Mouse (Mus musculus) embryonic facial prominence, embryonic 10.5 days (tissue): ENCODE results near the gene Jup. TPM values are rescaled to one million over a fixed set of nuclear protein-coding genes. Genes with fewer than 3 reads are reported as not detected.

Experiments
- DNase-seq: peaks from one replicate; pipeline ENCODE4 v3.0.0-alpha.2; 2017; ENCODE audit warnings: low spot score
- H3K27ac ChIP-seq: fragments of 300-500 bp; sonication (generic); replicated peaks from 2 replicates; pipeline ENCODE4 v1.5.1; 2016; ENCODE audit warnings: mild to moderate bottlenecking
- H3K27me3 ChIP-seq: fragments of 300-500 bp; sonication (generic); replicated peaks from 2 replicates; pipeline ENCODE4 v1.6.1; 2016; ENCODE audit warnings: low read depth, mild to moderate bottlenecking; ENCODE audit not compliant: poor library complexity, severe bottlenecking
- H3K36me3 ChIP-seq: fragments of 300-500 bp; sonication (generic); replicated peaks from 2 replicates; pipeline ENCODE4 v1.6.1; 2016; ENCODE audit warnings: mild to moderate bottlenecking, moderate library complexity
- H3K4me1 ChIP-seq: fragments of 300-500 bp; sonication (generic); 2 replicates; pipeline ENCODE4 v1.6.1; 2016
- H3K4me3 ChIP-seq: fragments of 300-500 bp; sonication (generic); 2 replicates; pipeline ENCODE4 v1.5.1; 2016; ENCODE audit warnings: mild to moderate bottlenecking, moderate library complexity
- H3K9me3 ChIP-seq: fragments of 300-500 bp; sonication (generic); 2 replicates; pipeline ENCODE4 v1.6.1; 2016; ENCODE audit warnings: mild to moderate bottlenecking
- WGBS: fragments of 180-500 bp; shearing (Covaris S2); methylation state at CpG from one replicate; pipeline ENCODE4 v1.1.7; 2016; 5-methylcytosine and 5-hydroxymethylcytosine counted together
- polyA plus RNA-seq: library from polyadenylated mRNA; unstranded; fragments of >200 nt; fragmentation: Nextera tagmentation; extraction: Ambion mirVana; gene quantifications from 2 replicates; pipeline ENCODE4 v1.2.1, GENCODE M21; 2016

Gene Jup
- polyA plus RNA-seq, result 45.8 and 52.6 TPM in 2 replicates

DNA sequence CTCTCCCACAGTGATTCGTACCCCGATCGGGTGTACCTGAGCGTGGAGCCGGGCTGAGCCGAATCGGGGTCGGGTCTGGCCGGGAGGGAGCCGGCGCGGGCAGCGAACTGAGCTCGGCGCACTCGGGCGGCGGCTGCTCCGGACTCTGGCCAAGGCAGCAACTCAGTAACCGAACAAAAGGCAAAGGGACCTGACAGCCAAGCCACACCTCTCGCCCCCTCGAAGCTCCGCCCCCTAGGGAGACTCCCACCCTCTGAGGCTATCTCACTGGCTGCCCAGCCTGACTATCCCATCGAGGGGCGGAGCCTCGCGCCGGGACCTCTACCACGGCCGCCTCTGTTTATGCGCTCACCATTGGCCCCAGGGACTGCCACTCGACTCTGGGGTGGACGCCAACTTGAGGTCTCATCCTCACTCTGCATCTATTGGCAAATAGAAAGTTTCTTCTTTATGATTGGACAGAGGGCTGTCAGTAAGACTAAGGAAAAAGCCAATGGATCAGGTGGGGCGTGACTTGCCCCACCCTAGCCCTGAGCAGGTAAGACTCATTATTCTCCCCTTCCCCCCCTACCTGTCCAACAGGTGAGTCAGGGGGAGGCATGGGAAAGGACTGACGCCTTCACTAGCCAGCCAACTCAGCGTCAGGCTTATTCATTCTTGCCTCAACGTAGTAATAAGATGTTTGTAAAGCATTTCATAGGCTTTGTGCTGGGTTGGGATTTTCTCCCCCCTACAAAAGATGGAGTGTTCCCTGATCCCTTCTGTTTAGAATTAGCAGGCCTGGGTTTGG is at the start of gene Jup:
TSS of gene Jup (minus strand) at position 164 of the 790 bp plus-strand sequence.
- peak; percentile 99 for DNase-seq
- Histone ChIP-seq H3K36me3 (no peaks in the 10 kb centered on the region), H3K4me3 (peak within 1 kb of the TSS; percentile 69), H3K4me1 (peaks cover 55% of the 10 kb centered on the region), H3K27me3 (peaks cover 29% of the 10 kb centered on the region), H3K9me3 (no peaks in the 10 kb centered on the region), H3K27ac (peak within 1 kb of the TSS; percentile 86)
- WGBS, result 1% methylated on average over 37 of the region's 37 CpGs

DNA sequence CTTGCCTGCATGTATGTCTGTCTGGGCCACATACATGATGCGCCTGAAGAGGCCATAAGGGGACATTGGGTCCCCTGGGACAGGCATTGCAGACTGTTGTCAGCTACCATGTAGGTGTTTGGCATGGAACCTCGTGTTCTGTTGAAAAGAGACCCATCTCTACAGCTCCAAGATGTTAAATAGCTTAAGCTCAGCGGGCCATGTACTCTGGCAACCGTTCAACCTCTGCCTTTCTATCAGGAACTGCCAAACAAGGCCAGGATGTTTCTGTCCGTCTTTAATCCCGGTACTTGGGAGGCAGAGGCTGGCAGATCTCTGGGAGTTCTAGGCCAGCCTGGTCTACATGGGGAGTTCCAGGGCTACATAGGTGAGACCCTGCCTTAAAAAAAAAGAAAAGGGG is 45.1 kb upstream of the Jup start:
- no peak overlapping the region for H3K27ac ChIP-seq
- 88% methylated on average over 6 of the region's 6 CpGs for WGBS
- no peak for DNase-seq

DNA sequence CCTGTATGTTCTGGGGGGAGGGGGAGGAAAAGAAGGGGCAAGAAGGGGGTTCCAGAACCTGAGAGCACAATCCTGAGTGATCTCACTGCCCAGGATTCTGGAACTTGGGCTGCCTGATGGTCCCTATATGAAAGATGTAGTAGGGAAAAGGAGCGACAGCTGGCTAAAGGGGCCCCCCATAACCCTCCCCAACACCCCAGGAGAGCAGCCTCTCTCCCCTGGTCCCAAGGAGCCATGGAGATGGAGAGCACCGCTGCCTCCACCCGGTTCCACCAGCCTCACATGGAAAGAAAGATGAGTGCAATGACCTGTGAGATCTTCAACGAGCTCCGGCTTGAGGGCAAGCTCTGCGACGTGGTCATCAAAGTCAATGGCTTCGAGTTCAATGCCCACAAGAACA is 44.2 kb upstream of the Jup start, which contains the start of the genes Nt5c3b and Klhl10:
TSS of gene Nt5c3b (minus strand) at position 12 of the 400 bp plus-strand sequence.
TSS of gene Klhl10 (plus strand) at position 121 of the 400 bp plus-strand sequence.
- Histone ChIP-seq H3K4me3 (peak within 1 kb of the TSS; percentile 79), H3K27me3 (no peaks in the 10 kb centered on the region), H3K36me3 (peaks cover 30% of the 10 kb centered on the region), H3K27ac (peak within 1 kb of the TSS; percentile 94), H3K4me1 (peaks cover 20% of the 10 kb centered on the region), H3K9me3 (no peaks in the 10 kb centered on the region)
- WGBS, result 88% methylated on average over 8 of the region's 8 CpGs
- DNase-seq, result no peak

More for the DNA sequence above, 45.1 kb upstream of the Jup start:
- peaks cover 20% of the 10 kb centered on the region for H3K4me1 ChIP-seq
- H3K27me3 ChIP-seq, result no peaks in the 10 kb centered on the region
- peaks cover 22% of the 10 kb centered on the region for H3K36me3 ChIP-seq
- no peaks in the 10 kb centered on the region for H3K9me3 ChIP-seq
- H3K4me3 ChIP-seq, result no peak overlapping the region

DNA sequence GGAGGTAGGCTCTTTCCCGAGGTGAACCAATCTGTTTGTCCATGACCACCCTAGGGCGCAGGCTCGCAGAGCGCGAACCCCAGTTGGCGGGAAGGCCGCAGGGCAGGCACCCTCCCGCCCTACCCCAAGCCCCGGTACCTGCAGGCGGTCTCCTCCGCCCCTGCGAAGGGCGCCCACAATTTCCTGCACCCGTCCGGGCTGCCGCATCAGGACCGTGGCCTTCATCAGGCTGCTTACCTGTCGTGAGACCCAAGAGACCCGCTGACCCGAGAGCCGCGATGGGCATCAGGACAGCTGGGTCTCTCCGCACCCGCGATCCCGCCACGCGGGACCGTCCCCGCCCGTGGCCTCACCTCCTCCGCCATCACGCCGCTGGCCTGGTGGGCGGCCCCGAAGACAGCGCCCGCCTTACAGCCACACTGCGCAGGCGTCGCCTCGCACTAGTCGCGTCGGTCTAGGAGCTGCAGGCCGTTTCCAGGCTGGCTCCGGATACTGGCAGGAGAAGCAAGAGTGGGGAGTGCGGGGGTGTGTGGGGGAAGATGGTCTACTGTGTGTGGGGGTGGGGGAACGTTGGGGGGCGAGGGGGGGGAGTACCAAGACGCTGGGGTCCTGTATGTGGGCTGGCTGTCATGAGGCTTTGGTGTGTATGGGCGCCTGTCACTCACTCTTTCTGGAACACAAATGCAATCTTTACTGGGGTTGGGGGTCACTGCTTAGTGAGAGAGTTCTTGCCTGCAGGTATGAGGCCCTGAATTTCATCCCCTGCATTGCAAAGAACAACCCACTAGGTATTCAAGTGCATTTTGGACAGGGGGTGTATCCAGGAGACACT is 43.3 kb upstream of the Jup start:
- WGBS, result 2% methylated on average over 52 of the region's 52 CpGs
- Histone ChIP-seq H3K36me3 (peaks cover 39% of the 10 kb centered on the region), H3K4me1 (peaks cover 24% of the 10 kb centered on the region), H3K27ac (peak overlapping the region; percentile 94), H3K4me3 (peak overlapping the region; percentile 79), H3K27me3 (no peaks in the 10 kb centered on the region), H3K9me3 (no peaks in the 10 kb centered on the region)
- DNase-seq, result peak; percentile 87

DNA sequence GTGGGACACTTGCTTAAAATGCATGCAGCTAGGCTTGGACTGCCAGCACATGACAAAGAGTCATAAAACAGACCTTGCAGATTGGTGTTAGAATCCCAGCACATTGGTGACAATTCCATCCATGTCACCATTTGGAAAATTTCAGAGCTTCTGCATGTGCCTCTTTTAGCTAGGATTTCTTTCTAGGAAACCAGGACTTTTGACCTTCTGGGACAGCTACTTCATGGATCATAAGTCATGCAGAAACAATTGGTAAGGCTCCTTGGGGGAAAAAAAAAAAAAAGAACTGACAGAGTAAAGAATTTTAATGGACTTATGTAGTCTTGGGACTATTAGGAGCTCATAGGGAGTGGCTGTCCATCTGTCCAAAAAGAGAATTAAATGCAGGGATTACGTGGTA is 40.3 kb upstream of the Jup start:
- no peak for DNase-seq
- Histone ChIP-seq H3K4me1 (peaks cover 27% of the 10 kb centered on the region), H3K36me3 (peaks cover 66% of the 10 kb centered on the region)

DNA sequence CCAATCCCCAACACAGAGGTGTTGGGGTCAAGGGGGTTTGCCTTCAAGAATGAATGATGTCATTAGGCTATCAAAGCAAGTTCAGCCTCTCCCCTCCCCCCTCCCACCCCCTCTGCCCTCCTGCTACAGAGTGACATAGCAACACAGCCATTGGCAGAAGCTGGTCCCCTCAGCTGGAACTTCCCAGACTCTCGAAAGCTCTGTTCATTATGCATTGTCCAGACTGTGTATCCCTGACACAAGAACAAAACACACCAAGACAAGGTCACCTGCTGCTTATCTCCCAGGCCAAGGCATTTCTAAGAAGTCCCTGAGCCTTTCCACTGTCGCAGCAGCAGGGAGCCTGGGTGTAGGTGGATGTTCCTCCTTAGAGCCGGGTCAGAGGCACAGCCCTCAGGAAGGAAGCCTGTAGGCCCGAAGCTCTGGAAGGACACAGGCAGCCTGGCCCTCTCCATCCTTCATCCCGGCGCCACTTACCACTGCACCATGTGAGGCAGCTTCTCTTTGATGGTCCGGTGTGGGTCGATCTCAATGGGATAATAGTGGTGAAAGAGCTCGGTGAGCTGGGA is 38.2 kb upstream of the Jup start:
- WGBS, result 69% methylated on average over 9 of the region's 9 CpGs
- Histone ChIP-seq H3K4me1 (peaks cover 15% of the 10 kb centered on the region), H3K4me3 (no peak overlapping the region), H3K27ac (no peak overlapping the region), H3K27me3 (no peaks in the 10 kb centered on the region), H3K9me3 (no peaks in the 10 kb centered on the region), H3K36me3 (peaks cover 86% of the 10 kb centered on the region)
- DNase-seq, result no peak

More for the DNA sequence above, 40.3 kb upstream of the Jup start:
- WGBS, result 87% methylated on average over 1 of the region's 1 CpGs
- Histone ChIP-seq H3K27ac (no peak overlapping the region), H3K27me3 (no peaks in the 10 kb centered on the region), H3K4me3 (no peak overlapping the region), H3K9me3 (no peaks in the 10 kb centered on the region)

DNA sequence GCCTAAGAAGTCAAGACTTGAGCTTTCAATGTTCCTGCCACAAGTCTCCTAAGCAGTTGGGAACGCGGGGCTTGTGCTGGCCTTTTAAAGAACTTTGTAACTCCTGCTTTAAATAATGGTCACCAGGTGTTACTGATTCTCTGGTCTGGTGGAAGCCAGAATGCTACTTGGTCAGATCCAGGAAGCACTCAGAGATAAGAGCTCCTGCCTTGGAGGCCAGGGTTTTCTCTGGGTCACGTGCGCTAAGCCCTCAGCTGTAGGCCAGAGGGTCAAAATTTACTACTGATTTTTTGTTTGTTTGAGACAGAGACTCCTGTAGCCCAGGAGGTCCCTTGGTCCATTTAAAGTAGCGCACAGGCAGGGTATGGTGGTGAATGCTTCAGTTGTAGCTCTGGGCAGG is 34.4 kb upstream of the Jup start:
- peaks cover 6% of the 10 kb centered on the region for H3K4me1 ChIP-seq
- no peak overlapping the region for H3K4me3 ChIP-seq
- H3K36me3 ChIP-seq, result peaks cover 89% of the 10 kb centered on the region
- H3K9me3 ChIP-seq, result no peaks in the 10 kb centered on the region
- no peaks in the 10 kb centered on the region for H3K27me3 ChIP-seq
- WGBS, result 94% methylated on average over 5 of the region's 5 CpGs
- DNase-seq, result no peak
- no peak overlapping the region for H3K27ac ChIP-seq

DNA sequence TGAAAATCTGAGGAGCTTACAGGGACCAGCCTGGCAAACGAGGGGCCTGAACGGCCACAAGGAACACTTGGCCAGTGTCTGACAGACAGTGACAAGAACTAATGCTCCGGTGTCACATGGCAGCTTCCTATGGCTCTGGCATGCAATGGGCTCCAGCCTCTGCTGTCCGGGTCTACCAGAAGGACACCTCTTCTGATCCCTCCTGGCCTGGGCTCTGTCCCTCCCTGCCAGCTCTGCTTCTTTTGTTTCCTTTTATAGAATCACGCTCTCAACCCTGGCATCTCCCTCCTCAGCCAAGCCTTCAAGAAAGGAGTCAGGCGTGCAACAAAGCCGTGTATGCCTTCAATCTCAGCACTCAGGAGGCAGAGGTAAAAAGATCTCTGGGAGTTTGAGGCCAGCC is 32.5 kb upstream of the Jup start:
- no peak for DNase-seq
- H3K36me3 ChIP-seq, result peaks cover 84% of the 10 kb centered on the region
- no peak overlapping the region for H3K27ac ChIP-seq
- H3K9me3 ChIP-seq, result no peaks in the 10 kb centered on the region
- 92% methylated on average over 7 of the region's 7 CpGs for WGBS
- H3K4me1 ChIP-seq, result no peaks in the 10 kb centered on the region
- no peaks in the 10 kb centered on the region for H3K27me3 ChIP-seq
- H3K4me3 ChIP-seq, result no peak overlapping the region

DNA sequence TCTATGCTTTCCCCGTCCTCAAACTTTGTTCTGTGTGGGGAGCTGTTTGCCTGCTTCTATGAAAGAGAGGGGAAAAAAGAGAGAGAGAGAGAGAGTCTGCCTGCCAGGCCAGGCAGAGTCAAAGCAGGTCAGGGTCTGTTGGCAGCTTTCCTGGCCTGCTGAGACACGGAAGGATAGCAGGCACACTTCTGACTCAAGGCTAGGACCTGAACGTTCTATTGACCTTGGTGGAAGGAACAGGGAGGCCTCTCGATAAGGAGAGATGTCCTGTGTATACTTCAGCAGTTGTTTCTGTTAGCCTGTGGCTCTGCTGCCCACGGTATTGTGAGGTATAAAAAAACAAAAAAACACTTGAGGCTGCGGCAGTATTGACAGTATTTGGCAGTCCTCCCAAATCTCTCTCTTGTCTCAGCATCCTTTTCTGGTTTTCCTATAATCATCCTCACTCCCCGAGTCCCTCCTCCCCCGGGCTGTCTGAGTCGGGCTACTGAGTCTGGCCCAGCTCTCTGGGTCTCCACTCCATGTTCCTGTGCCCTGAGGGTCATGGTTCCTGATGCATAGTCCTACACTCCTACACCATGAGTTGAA is 31.1 kb upstream of the Jup start:
- Histone ChIP-seq H3K4me1 (no peaks in the 10 kb centered on the region), H3K4me3 (no peak overlapping the region), H3K9me3 (no peaks in the 10 kb centered on the region), H3K27me3 (no peaks in the 10 kb centered on the region), H3K27ac (no peak overlapping the region), H3K36me3 (peaks cover 86% of the 10 kb centered on the region)
- no peak for DNase-seq
- 83% methylated on average over 9 of the region's 9 CpGs for WGBS

DNA sequence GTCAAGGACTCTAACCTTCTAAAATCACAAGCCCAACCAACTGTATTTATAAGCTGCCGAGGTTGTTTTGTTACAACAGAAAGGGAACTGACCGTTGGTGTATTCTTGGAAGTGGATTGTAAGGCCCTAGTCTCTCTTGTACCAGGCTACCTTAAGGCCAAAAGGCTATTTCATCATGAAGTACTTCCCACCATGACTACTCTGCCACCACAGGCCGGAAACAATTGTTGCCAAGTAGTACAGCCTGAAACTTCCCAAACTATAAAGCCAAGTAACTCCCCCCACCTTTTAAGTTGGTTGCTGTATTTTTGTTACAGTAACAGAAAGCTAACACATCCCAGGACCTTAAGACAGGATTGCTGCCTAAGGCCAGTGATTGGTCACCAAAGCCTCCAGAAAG is 29.3 kb upstream of the Jup start:
- no peak for DNase-seq
- no peaks in the 10 kb centered on the region for H3K4me1 ChIP-seq
- H3K27me3 ChIP-seq, result no peaks in the 10 kb centered on the region
- peaks cover 88% of the 10 kb centered on the region for H3K36me3 ChIP-seq
- no peak overlapping the region for H3K4me3 ChIP-seq
- 95% methylated on average over 3 of the region's 3 CpGs for WGBS
- H3K9me3 ChIP-seq, result no peaks in the 10 kb centered on the region
- H3K27ac ChIP-seq, result no peak overlapping the region

DNA sequence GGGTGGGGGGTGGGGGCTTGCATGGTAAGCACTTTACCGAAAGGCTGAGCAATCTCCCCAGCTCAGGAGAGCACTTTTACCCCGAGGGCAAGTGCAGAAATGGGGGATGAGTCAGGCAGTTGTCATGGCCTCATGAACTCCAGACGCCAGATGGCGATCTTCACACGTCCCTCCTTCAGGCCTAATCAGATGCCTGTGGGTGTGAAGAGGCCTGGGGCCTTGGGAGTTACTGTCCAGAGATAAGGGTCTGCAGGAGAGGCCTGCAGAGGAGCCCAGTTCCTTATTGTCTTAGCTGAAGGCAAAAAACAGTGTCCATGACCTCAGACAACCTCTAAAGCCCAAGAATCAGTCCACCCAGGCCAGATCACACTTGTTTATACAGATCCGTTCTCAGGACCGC is 28.3 kb upstream of the Jup start:
- 42% methylated on average over 7 of the region's 7 CpGs for WGBS
- H3K27ac ChIP-seq, result no peak overlapping the region
- H3K27me3 ChIP-seq, result no peaks in the 10 kb centered on the region
- no peaks in the 10 kb centered on the region for H3K9me3 ChIP-seq
- 0 out of 2 replicates have a peak, but pooled peaks cover 8% of the 10 kb centered on the region for H3K4me1 ChIP-seq
- no peak overlapping the region for H3K4me3 ChIP-seq
- peaks cover 88% of the 10 kb centered on the region for H3K36me3 ChIP-seq
- DNase-seq, result peak; percentile 46

DNA sequence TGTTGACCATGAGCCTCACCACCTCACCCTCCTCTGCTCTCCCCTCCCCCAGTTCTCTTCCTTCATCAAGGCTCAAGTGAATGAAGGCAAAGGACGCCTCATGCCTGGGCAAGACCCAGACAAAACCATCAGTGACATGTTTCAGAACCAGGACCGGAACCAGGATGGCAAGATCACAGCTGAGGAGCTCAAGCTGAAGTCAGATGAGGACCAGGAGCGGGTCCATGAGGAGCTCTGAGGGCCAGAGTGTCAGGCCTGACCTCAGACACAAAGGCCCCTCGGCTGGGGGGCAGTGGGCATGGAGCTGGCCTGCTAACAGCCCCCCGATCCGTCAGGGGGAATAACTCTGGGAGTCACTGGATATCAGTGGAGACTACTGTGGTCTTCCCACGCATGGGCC is 26.3 kb upstream of the Jup start:
- no peak overlapping the region for H3K27ac ChIP-seq
- no peaks in the 10 kb centered on the region for H3K9me3 ChIP-seq
- no peaks in the 10 kb centered on the region for H3K27me3 ChIP-seq
- WGBS, result 92% methylated on average over 7 of the region's 7 CpGs
- DNase-seq, result no peak
- H3K4me3 ChIP-seq, result no peak overlapping the region
- peaks cover 82% of the 10 kb centered on the region for H3K36me3 ChIP-seq
- 0 out of 2 replicates have a peak, but pooled peaks cover 9% of the 10 kb centered on the region for H3K4me1 ChIP-seq
